Mouse (Mus musculus) liver, embryonic 14.5 days (tissue): ENCODE data around the gene Tmem50b.

Source experiments
- CTCF ChIP-seq: IDR thresholded peaks from 2 replicates; pipeline ENCODE4 v1.5.1; 2016; ENCODE audit warnings: antibody characterized with exemption, low read depth, control low read depth
- EP300 ChIP-seq: IDR thresholded peaks from 2 replicates; pipeline ENCODE4 v1.6.1; 2016; ENCODE audit warnings: antibody characterized with exemption, low read depth

DNA sequence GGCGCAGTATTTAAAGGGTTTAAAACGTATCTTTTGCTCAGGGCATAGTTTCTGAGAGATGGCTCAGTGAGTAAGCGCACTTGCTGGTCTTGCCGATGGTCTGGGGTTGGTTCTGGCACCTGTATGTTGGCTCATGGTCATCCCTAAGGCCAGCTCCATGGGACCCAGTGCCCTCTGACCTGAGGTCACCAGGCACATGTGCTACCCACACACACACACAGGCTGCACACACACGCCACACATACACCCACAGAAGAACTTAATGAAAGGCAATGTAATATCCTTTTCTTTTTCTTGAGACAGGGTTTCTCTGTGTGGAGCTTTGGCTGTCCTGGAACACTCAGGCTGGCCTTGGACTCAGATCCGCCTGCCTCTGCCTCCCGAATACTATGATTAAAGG lies 35.3 kb upstream of the Tmem50b start:
- TF ChIP-seq EP300 (no peak), CTCF (no peak)
